Comparison of ENCODE assay signal across 9 mouse cellular contexts in genomic region chr8:3464309-3464708, GRCm38 (mm10). TPM values are rescaled to one million over a fixed set of nuclear protein-coding genes. Genes with fewer than 3 reads are reported as not detected.
DNase-seq lines count a peak whose midpoint lies in the region; ATAC-seq and TF ChIP-seq lines count a peak whose summit lies in the region.
"Had no signal": no experiment of that assay in that cellular context is flagged by ENCODE, and none has a peak within 500 bp of the region (broad histone marks: within the 10 kb centered on the region; RNA-seq: fewer than 3 reads in every experiment).

No protein-coding gene starts in this region.

- no peak overlapping the region for H3K4me2 ChIP-seq in neural tube, embryonic 15.5 days
- no peak overlapping the region for H3K4me2 ChIP-seq in lung, embryonic 14.5 days

- H3K27me3 ChIP-seq in cerebellum, adult 2 months (ENCODE audit: control insufficient read depth, insufficient read depth, low read length), result no peaks in the 10 kb centered on the region
- no peaks in the 10 kb centered on the region for H3K27me3 ChIP-seq in neural tube, embryonic 15.5 days (replicated peaks)
- no peaks in the 10 kb centered on the region for H3K27me3 ChIP-seq in lung, embryonic 14.5 days (ENCODE audit: insufficient read depth, low read length)
- H3K27me3 ChIP-seq: Patski had no signal

- peaks cover 4% of the 10 kb centered on the region; the same call in 1 of the 2 replicates for H3K4me1 ChIP-seq in cerebellum, adult 2 months (ENCODE audit: control insufficient read depth, insufficient read depth, low read length)
- peaks cover 12% of the 10 kb centered on the region for H3K4me1 ChIP-seq in neural tube, embryonic 15.5 days
- H3K4me1 ChIP-seq in lung, embryonic 14.5 days (ENCODE audit: insufficient read depth), result peaks cover 4% of the 10 kb centered on the region

- no peak overlapping the region for H3K27ac ChIP-seq in cerebellum, adult 2 months (ENCODE audit: insufficient read depth, low read length)
- H3K27ac ChIP-seq in neural tube, embryonic 15.5 days (replicated peaks), result no peak overlapping the region
- no peak overlapping the region for H3K27ac ChIP-seq in lung, embryonic 14.5 days (ENCODE audit: low read depth)

- no peak overlapping the region for H3K4me3 ChIP-seq in cerebellum, adult 2 months (replicated peaks; ENCODE audit: insufficient read depth, low read depth, low read length)
- H3K4me3 ChIP-seq in neural tube, embryonic 15.5 days (replicated peaks), result no peak overlapping the region
- H3K4me3 ChIP-seq in lung, embryonic 14.5 days (ENCODE audit: low read depth, low read length), result no peak overlapping the region

- no peak overlapping the region for H3K9ac ChIP-seq in neural tube, embryonic 15.5 days (replicated peaks)
- H3K9ac ChIP-seq in lung, embryonic 14.5 days, result no peak overlapping the region

- DNase-seq in cerebellum, adult 2 months, result no peak
- DNase-seq in cerebellum, adult 8-10 months, result no peak
- DNase-seq in neural tube, embryonic 10.5 days (ENCODE audit: extremely low spot score, low spot score), result peak; percentile 61
- peak; percentile 28 for DNase-seq in fibroblast of lung, adult 2 months (ENCODE audit: low read depth)
- DNase-seq in lung, embryonic 14.5 days, result peak; percentile 68
- peak; percentile 78 for DNase-seq in thymus, postnatal 4 days
- DNase-seq in left cerebral cortex, adult 8-10 months (ENCODE audit: low spot score in 2 of 2), result no peak

- ATAC-seq in neural tube, embryonic 15.5 days (ENCODE audit: low FRiP score), result no peak
- no peak for ATAC-seq in lung, embryonic 14.5 days (ENCODE audit: insufficient read depth)
- ATAC-seq: Patski had no signal

- TF ChIP-seq POLR2A in cerebellum, adult 2 months (IDR thresholded peaks at IDR 0.05; ENCODE audit: borderline replicate concordance, insufficient read depth, low read length), result no peak

- 52% methylated on average over 5 of the region's 5 CpGs for WGBS in cerebellum, adult 2 months
- WGBS in neural tube, embryonic 15.5 days, result 58% methylated on average over 5 of the region's 5 CpGs
- WGBS in lung, embryonic 14.5 days, result 44% methylated on average over 5 of the region's 5 CpGs

- TF ChIP-seq CTCF in cerebellum, adult 2 months (IDR thresholded peaks at IDR 0.05; ENCODE audit: borderline replicate concordance, insufficient read depth, low read depth, low read length), result peak; percentile 29; the same call in 1 of the 2 replicates
- peak; percentile 64 for TF ChIP-seq CTCF in lung, embryonic 14.5 days (IDR thresholded peaks at IDR 0.05; ENCODE audit: low read depth)

- H3K9me3 ChIP-seq in neural tube, embryonic 15.5 days (replicated peaks), result no peaks in the 10 kb centered on the region
- no peaks in the 10 kb centered on the region for H3K9me3 ChIP-seq in lung, embryonic 14.5 days (ENCODE audit: low read depth, low read length)

- H3K36me3 ChIP-seq in neural tube, embryonic 15.5 days, result no peaks in the 10 kb centered on the region
- H3K36me3 ChIP-seq in lung, embryonic 14.5 days (ENCODE audit: insufficient read depth), result 0 out of 2 replicates have a peak, but pooled peaks cover 4% of the 10 kb centered on the region

RNA-seq across cellular contexts. Expression of gene Pex11g, which starts 3.2 kb away (rescaled TPM):
- polyA plus RNA-seq in cerebellum, adult 2 months (2012; rRNA removed), result 1.2 and 1.5 TPM in 2 replicates
- 4.0 and 5.7 TPM in 2 replicates for polyA plus RNA-seq in neural tube, embryonic 15.5 days (2015; fragmentation: Nextera tagmentation; extraction: Ambion mirVana)
- 3.9 and 4.4 TPM in 2 replicates for polyA plus RNA-seq in lung, embryonic 14.5 days (2014; fragmentation: Nextera tagmentation; extraction: Ambion mirVana)
- total RNA-seq in left cerebral cortex, adult 8-10 months (2022), result 1 to 10 TPM in 1 of 4 experiments, under 1 TPM in 3; 0.41 to 1.0 (median 0.90) TPM

RNA-seq across cellular contexts. Expression of gene Tex45, which starts 6.4 kb away (rescaled TPM):
- 0.08 and 0.26 TPM in 2 replicates for polyA plus RNA-seq in cerebellum, adult 2 months (2012; rRNA removed)
- 0.50 and 0.61 TPM in 2 replicates for polyA plus RNA-seq in neural tube, embryonic 15.5 days (2015; fragmentation: Nextera tagmentation; extraction: Ambion mirVana)
- not detected in 2 replicates for polyA plus RNA-seq in lung, embryonic 14.5 days (2014; fragmentation: Nextera tagmentation; extraction: Ambion mirVana)
- total RNA-seq in left cerebral cortex, adult 8-10 months (2022), result under 1 TPM in 1 of 4 experiments, not detected in 3; 0.30 TPM
- polyA plus RNA-seq: Patski had no signal

RNA-seq across cellular contexts. Expression of gene Zfp358, which starts 28.6 kb away (rescaled TPM):
- polyA plus RNA-seq in cerebellum, adult 2 months (2012; rRNA removed), result 47.2 and 49.6 TPM in 2 replicates
- 62.7 and 64.3 TPM in 2 replicates for polyA plus RNA-seq in neural tube, embryonic 15.5 days (2015; fragmentation: Nextera tagmentation; extraction: Ambion mirVana)
- 19.9 and 21.7 TPM in 2 replicates for polyA plus RNA-seq in lung, embryonic 14.5 days (2014; fragmentation: Nextera tagmentation; extraction: Ambion mirVana)
- total RNA-seq in left cerebral cortex, adult 8-10 months (2022), result 10 to 100 TPM; 30.8 to 36.0 (median 31.9) TPM

RNA-seq across cellular contexts. Expression of gene Mcoln1, which starts 35.9 kb away (rescaled TPM):
- polyA plus RNA-seq in cerebellum, adult 2 months (2012; rRNA removed), result 295 and 322 TPM in 2 replicates
- 97.7 and 106 TPM in 2 replicates for polyA plus RNA-seq in neural tube, embryonic 15.5 days (2015; fragmentation: Nextera tagmentation; extraction: Ambion mirVana)
- 38.3 and 39.9 TPM in 2 replicates for polyA plus RNA-seq in lung, embryonic 14.5 days (2014; fragmentation: Nextera tagmentation; extraction: Ambion mirVana)
- total RNA-seq in left cerebral cortex, adult 8-10 months (2022), result 100 to 1,000 TPM in 1 of 4 experiments, 10 to 100 TPM in 3; 85.3 to 100 (median 94.8) TPM

RNA-seq across cellular contexts. Expression of gene Pnpla6, which starts 50.9 kb away (rescaled TPM):
- 80.0 and 83.9 TPM in 2 replicates for polyA plus RNA-seq in cerebellum, adult 2 months (2012; rRNA removed)
- 42.5 and 44.3 TPM in 2 replicates for polyA plus RNA-seq in neural tube, embryonic 15.5 days (2015; fragmentation: Nextera tagmentation; extraction: Ambion mirVana)
- polyA plus RNA-seq in lung, embryonic 14.5 days (2014; fragmentation: Nextera tagmentation; extraction: Ambion mirVana), result 17.5 and 19.1 TPM in 2 replicates
- total RNA-seq in left cerebral cortex, adult 8-10 months (2022), result 10 to 100 TPM; 62.6 to 70.7 (median 67.0) TPM

Comparison
In these comparisons a context has a peak if more than half of its experiments do, and no peak if none do; other contexts are left out.
1. DNase-seq: peak in neural tube, embryonic 10.5 days (single experiment), fibroblast of lung, adult 2 months (single experiment), lung, embryonic 14.5 days (single experiment) and thymus, postnatal 4 days (single experiment); none in cerebellum, adult 2 months (0 of 2), cerebellum, adult 8-10 months (single experiment) and left cerebral cortex, adult 8-10 months (0 of 2).